Mouse (Mus musculus) limb, embryonic 11.5 days (tissue): ENCODE data around the gene Gabarap. TPM values are rescaled to one million over a fixed set of nuclear protein-coding genes. Genes with fewer than 3 reads are reported as not detected.
"Not testable (repeated sequence)": the region's sequence is repeated elsewhere in the genome, so short reads cannot be mapped to it uniquely, and the experiment has no call there.

Experiments
- ATAC-seq: fragments of 200-750 bp; cut with Nextera tagmentation; 2 replicates; pipeline ENCODE4 v1.8.0; 2017; ENCODE audit warnings: low read depth; ENCODE audit not compliant: insufficient number of reproducible peaks, low FRiP score, low TSS enrichment
- DNase-seq: peaks from one replicate; pipeline ENCODE4 v3.0.0-alpha.2; 2015; ENCODE audit warnings: low spot score
- H3K27ac ChIP-seq: fragments of 300-500 bp; sonication (generic); replicated peaks from 2 replicates; pipeline ENCODE4 v1.5.1; 2014; ENCODE audit warnings: low read depth, mild to moderate bottlenecking, low read length
- H3K27me3 ChIP-seq: fragments of 300-500 bp; sonication (generic); 2 replicates; pipeline ENCODE4 v1.6.1; 2014; ENCODE audit warnings: mild to moderate bottlenecking, low read length, mixed read lengths; ENCODE audit not compliant: control insufficient read depth, insufficient read depth
- H3K36me3 ChIP-seq: fragments of 300-500 bp; sonication (generic); 2 replicates; pipeline ENCODE4 v1.6.1; 2014; ENCODE audit warnings: mild to moderate bottlenecking, low read length, moderate library complexity, mixed read lengths; ENCODE audit not compliant: control insufficient read depth, insufficient read depth
- H3K4me1 ChIP-seq: fragments of 300-500 bp; sonication (generic); 2 replicates; pipeline ENCODE4 v1.6.1; 2014; ENCODE audit warnings: low read length, mixed read lengths; ENCODE audit not compliant: control insufficient read depth, insufficient read depth
- H3K4me2 ChIP-seq: fragments of 300-500 bp; sonication (generic); 2 replicates; pipeline ENCODE4 v1.6.1; 2014; ENCODE audit warnings: low read depth, mild to moderate bottlenecking, moderate library complexity; ENCODE audit not compliant: severe bottlenecking
- H3K4me3 ChIP-seq: fragments of 300-500 bp; sonication (generic); 2 replicates; pipeline ENCODE4 v1.5.1; 2014; ENCODE audit warnings: low read depth, low read length
- H3K9ac ChIP-seq: fragments of 300-500 bp; sonication (generic); 2 replicates; pipeline ENCODE4 v1.6.1; 2014; ENCODE audit warnings: mild to moderate bottlenecking, low read length
- H3K9me3 ChIP-seq: fragments of 300-500 bp; sonication (generic); 2 replicates; pipeline ENCODE4 v1.6.1; 2016; ENCODE audit warnings: low read length; ENCODE audit not compliant: control insufficient read depth
- WGBS: fragments of 180-500 bp; shearing (Covaris S2); extraction: QIAGEN DNeasy Blood & Tissue Kit; methylation state at CpG from one replicate; pipeline ENCODE4 v1.1.7; 2014; 5-methylcytosine and 5-hydroxymethylcytosine counted together
- polyA plus RNA-seq: library from polyadenylated mRNA; unstranded; fragments of >200 nt; fragmentation: Nextera tagmentation; extraction: Ambion mirVana; gene quantifications from 2 replicates; pipeline ENCODE4 v1.2.1, GENCODE M21; 2014

Gabarap gene
- polyA plus RNA-seq, 1 experiment from 2014 or later = 432 TPM

DNA sequence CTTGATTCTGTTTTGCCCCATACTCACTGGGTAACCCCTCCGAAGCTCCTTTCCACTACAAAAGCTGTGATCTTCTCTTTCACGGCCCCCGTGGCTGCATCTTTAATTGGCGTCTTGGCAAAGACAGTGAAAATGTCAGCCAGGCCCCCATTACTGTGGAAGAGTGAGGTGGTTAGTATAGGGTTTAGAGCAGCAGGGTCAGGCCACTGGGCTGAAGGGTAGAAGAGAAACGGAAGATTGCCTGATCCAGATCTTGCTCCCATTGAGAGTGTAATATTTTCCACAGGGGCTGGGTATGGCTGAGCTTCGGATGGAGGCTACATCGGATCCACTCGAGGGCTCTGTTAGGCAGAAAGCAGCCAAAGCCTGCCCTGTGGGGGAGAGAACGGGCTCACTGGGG lies 22.0 kb downstream of the Gabarap start:
- Histone ChIP-seq H3K27me3 (no peaks in the 10 kb centered on the region), H3K9ac (no peak overlapping the region), H3K9me3 (no peaks in the 10 kb centered on the region), H3K36me3 (peaks cover 29% of the 10 kb centered on the region), H3K4me2 (no peak overlapping the region), H3K4me3 (no peak overlapping the region), H3K27ac (no peak overlapping the region), H3K4me1 (peaks cover 20% of the 10 kb centered on the region)
- no peak for DNase-seq
- WGBS = 88% methylated on average over 9 of the region's 9 CpGs
- ATAC-seq = no peak

DNA sequence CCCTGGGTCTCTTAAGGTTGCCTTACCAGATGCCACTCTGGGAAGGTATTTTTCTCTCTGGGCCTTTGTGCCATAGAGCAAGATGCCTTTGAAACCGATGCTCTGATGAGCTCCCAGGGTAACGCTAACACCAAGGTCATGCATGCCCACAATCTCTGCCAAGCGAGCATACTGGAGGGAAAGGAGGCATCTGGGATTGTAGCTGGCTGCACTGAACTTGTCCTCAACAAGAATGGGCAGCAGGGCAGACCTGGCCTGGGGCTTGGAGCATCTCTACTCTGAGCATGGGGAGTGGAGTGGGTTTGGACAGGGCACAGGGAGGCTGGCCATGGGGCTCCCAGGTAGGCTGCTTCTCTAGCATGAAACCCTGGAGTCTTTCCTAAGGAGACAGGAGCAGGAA lies 22.5 kb downstream of the Gabarap start:
- Histone ChIP-seq H3K9me3 (no peaks in the 10 kb centered on the region), H3K4me3 (no peak overlapping the region), H3K4me1 (peaks cover 22% of the 10 kb centered on the region), H3K27ac (no peak overlapping the region), H3K27me3 (no peaks in the 10 kb centered on the region), H3K4me2 (no peak overlapping the region), H3K36me3 (peaks cover 25% of the 10 kb centered on the region), H3K9ac (no peak overlapping the region)
- no peak for DNase-seq
- WGBS = 87% methylated on average over 3 of the region's 3 CpGs
- ATAC-seq = no peak

GRCm38 (mm10) chr11:70014051-70014450 lies 23.1 kb downstream of the Gabarap start:
- Histone ChIP-seq H3K4me3 (no peak overlapping the region; the same call in 1 of the 2 replicates), H3K4me2 (peak overlapping the region; percentile 83; the same call in 1 of the 2 replicates), H3K9ac (peak overlapping the region; percentile 22; the same call in 1 of the 2 replicates)

GRCm38 (mm10) chr11:70014880-70015558 lies 24.1 kb downstream of the Gabarap start, which contains the start of gene Acadvl:
Acadvl (minus strand) TSS chr11:70015411.
- peaks cover 34% of the 10 kb centered on the region for H3K4me1 ChIP-seq
- under 1% methylated on average over 35 of the region's 35 CpGs for WGBS
- peak; percentile 88 for DNase-seq

More at GRCm38 (mm10) chr11:70014051-70014450, 23.1 kb downstream of the Gabarap start:
- H3K27ac ChIP-seq = no peak overlapping the region
- WGBS = 60% methylated on average over 5 of the region's 5 CpGs
- peaks cover 21% of the 10 kb centered on the region for H3K36me3 ChIP-seq
- H3K9me3 ChIP-seq = no peaks in the 10 kb centered on the region
- DNase-seq (no peak), ATAC-seq (no peak)
- no peaks in the 10 kb centered on the region for H3K27me3 ChIP-seq
- peaks cover 26% of the 10 kb centered on the region for H3K4me1 ChIP-seq

GRCm38 (mm10) chr11:70015677-70016076 lies 24.7 kb downstream of the Gabarap start:
- Histone ChIP-seq H3K4me1 (peaks cover 41% of the 10 kb centered on the region), H3K9me3 (no peaks in the 10 kb centered on the region), H3K9ac (no peak overlapping the region), H3K36me3 (peaks cover 11% of the 10 kb centered on the region), H3K4me3 (peak overlapping the region; percentile 52; the same call in 1 of the 2 replicates), H3K27me3 (no peaks in the 10 kb centered on the region), H3K27ac (no peak overlapping the region), H3K4me2 (peak overlapping the region; percentile 83)
- no peak for ATAC-seq
- no peak for DNase-seq
- WGBS = 66% methylated on average over 6 of the region's 6 CpGs

More at GRCm38 (mm10) chr11:70014880-70015558, 24.1 kb downstream of the Gabarap start, which contains the start of gene Acadvl:
- Histone ChIP-seq H3K27ac (peak within 1 kb of the TSS; percentile 40), H3K4me2 (peak within 1 kb of the TSS; percentile 83), H3K9me3 (no peaks in the 10 kb centered on the region), H3K4me3 (peak within 1 kb of the TSS; percentile 52), H3K9ac (peak within 1 kb of the TSS; percentile 60), H3K36me3 (peaks cover 15% of the 10 kb centered on the region), H3K27me3 (no peaks in the 10 kb centered on the region)
- ATAC-seq = peak; percentile 81

- DNase-seq, H3K27ac ChIP-seq, H3K4me3 ChIP-seq, H3K27me3 ChIP-seq, ATAC-seq, H3K4me2 ChIP-seq, H3K9ac ChIP-seq, H3K36me3 ChIP-seq, H3K9me3 ChIP-seq: not testable (repeated sequence)
- H3K4me1 ChIP-seq = peaks cover 43% of the 10 kb centered on the region
- WGBS = 79% methylated on average over 2 of the region's 2 CpGs
These were observed 25.2 kb downstream of the Gabarap start for GRCm38 (mm10) chr11:70016177-70016576.

DNA sequence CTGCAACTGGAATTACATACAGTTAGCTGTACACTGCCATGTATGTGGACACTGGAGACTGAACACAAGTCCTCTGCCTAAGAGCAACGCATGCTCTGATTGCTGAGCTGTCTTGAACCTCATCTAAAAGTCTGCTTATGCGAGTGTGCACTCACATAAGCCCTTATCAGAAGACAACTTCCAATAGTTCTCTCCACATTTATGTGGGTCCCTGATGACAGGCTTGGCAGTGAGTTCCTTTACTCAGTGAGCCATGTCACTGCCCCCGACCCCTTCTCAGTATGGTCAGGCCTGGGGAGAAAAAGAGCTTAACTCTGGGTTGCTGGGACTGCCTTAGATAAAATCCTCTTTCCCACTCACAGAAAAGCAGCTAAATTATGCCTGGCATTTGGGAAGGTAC lies 25.7 kb downstream of the Gabarap start, which contains the start of gene Dlg4:
Dlg4 (plus strand) TSS at position 274 of the 400 bp plus-strand sequence.
- no peaks in the 10 kb centered on the region for H3K27me3 ChIP-seq
- peak within 1 kb of the TSS; percentile 47; the same call in 1 of the 2 replicates for H3K4me3 ChIP-seq
- H3K27ac ChIP-seq = peak within 1 kb of the TSS; percentile 69; the same call in 1 of the 2 replicates
- no peaks in the 10 kb centered on the region for H3K9me3 ChIP-seq
- peaks cover 5% of the 10 kb centered on the region for H3K36me3 ChIP-seq
- ATAC-seq (no peak), DNase-seq (no peak)
- peaks cover 43% of the 10 kb centered on the region for H3K4me1 ChIP-seq
- H3K4me2 ChIP-seq = peak within 1 kb of the TSS; percentile 59
- 87% methylated on average over 3 of the region's 3 CpGs for WGBS
- no peak within 1 kb of the TSS; the same call in 1 of the 2 replicates for H3K9ac ChIP-seq

DNA sequence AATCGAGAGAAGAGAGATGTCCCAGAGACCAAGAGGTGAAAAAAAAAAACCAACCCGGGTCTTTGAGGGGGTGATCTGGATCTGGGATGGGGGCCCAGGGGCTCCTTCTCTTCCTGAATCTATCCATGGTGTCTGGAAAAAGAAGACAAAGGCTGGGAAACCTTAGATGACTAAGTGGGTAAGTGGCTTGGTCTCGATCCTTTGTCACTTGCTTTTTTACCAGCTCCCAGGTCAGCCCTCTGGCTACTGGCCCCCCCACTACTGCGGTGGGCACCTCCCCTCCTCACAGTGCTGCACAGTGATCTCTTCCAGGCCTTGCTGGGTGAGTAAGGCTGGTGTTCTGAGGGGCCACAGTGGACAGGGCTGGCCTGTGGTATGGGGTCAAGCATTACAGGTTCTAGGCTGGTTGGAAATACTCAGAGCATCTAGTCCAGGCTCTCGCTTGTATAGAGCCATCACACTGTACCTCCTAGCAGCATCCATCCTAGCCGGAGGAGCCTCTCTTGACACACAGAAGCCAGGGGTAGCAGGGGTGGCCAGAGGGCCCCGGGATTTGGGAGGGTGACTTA lies 26.3 kb downstream of the Gabarap start:
- DNase-seq (no peak), ATAC-seq (no peak)
- 48% methylated on average over 7 of the region's 7 CpGs for WGBS
- Histone ChIP-seq H3K36me3 (peaks cover 2% of the 10 kb centered on the region; the same call in 1 of the 2 replicates), H3K4me2 (peak overlapping the region; percentile 59; the same call in 1 of the 2 replicates), H3K4me1 (peaks cover 48% of the 10 kb centered on the region), H3K4me3 (peak overlapping the region; percentile 47; the same call in 1 of the 2 replicates), H3K9ac (no peak overlapping the region; the same call in 1 of the 2 replicates), H3K27ac (peak overlapping the region; percentile 69; the same call in 1 of the 2 replicates), H3K27me3 (no peaks in the 10 kb centered on the region), H3K9me3 (no peaks in the 10 kb centered on the region)
